Mouse (Mus musculus): ENCODE results near the gene Rln3.

DNA sequence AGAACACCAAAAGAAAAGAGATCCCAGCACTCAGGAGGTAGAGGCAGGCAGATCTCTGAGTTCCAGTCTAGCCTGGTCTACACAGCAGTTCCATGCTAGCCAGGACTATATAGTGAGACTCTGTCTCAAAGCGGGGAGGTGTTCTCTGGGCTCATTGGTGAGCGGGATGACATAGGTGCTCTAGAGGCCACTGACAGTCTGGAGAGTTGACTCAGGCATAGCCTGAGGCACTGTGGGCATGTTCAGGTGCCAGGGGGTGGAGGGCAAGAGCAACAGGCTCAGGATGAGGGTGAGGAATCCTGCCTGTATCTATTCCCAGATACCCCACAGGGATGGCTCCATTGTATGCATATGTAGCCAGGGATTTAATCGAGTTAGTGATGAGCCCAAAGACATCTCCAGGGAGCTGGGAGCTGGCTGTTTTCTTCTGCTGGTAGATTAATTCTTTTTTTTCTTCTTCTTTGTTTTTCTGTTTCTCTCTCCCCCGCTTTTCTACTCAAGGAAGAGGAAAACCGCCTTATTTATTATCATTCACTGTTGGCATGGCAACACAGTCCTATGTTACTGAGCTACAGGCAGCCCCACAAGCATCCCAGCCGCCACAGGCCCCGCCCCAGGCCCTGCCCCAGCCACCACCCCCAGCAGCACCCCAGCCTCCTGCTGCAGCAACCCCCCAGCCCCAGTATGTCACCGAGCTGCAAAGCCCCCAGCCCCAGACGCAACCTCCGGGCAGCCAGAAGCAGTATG, 28.6 kb upstream of the Rln3 start:
- TF ChIP-seq POLR2A (IDR thresholded peaks at IDR 0.05; ENCODE audit: low read depth, low read length) (no peak), MEF2A (IDR thresholded peaks at IDR 0.05; ENCODE audit: borderline replicate concordance, low read depth, low read length) (no peak), ELF1 (IDR thresholded peaks at IDR 0.05; ENCODE audit: low read depth, low read length) (no peak), CTCF (conservative IDR thresholded peaks at IDR 0.05 in 1 of 2, IDR thresholded peaks at IDR 0.05 in 1 of 2; ENCODE audit: low read depth in 2 of 2, low read length in 2 of 2) (no peak), PAX5 (IDR thresholded peaks at IDR 0.05; ENCODE audit: low read length) (no peak), E2F4 (IDR thresholded peaks at IDR 0.05; ENCODE audit: insufficient replicate concordance, low read depth, low read length) (no peak)
